Mouse (Mus musculus): ENCODE measurements around the gene Dcun1d2. TPM values are rescaled to one million over a fixed set of nuclear protein-coding genes. Genes with fewer than 3 reads are reported as not detected.
A peak's percentile ranks its signal among the peaks of the same experiment; 100 is the strongest.

Gene Dcun1d2
- polyA plus RNA-seq, 1 experiment from 2014 or later, result 35.5 TPM

DNA sequence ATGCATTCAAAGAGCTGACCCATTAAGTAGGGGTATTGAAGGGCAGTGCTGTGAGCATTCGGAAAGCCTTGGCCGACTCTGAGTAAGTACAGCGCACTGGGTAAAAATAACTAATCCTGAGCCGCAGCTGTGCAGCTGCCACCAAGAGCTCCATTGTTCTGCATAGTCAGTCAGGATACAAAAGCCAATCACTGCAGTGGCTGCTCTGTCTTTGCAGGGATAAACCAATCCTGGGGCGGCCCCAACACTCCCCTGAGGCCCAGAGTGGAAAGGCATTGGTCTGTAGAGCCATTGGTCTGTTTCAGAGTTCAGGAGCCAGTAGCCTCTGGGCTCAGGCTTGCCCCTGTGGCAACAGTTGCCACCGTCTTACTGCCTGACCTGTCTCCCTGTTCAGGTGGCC is 61.6 kb downstream of the Dcun1d2 start:
- ATAC-seq (ENCODE audit: low FRiP score, low TSS enrichment) (peak; percentile 67; the same call in 1 of the 2 replicates), DNase-seq (peak; percentile 65)
- 10% methylated on average over 6 of the region's 6 CpGs for WGBS
- Histone ChIP-seq H3K27ac (replicated peaks; ENCODE audit: low read depth, low read length) (no peak overlapping the region), H3K36me3 (ENCODE audit: control insufficient read depth, insufficient read depth, low read length) (no peaks in the 10 kb centered on the region), H3K9me3 (ENCODE audit: control insufficient read depth, low read length) (no peaks in the 10 kb centered on the region), H3K4me1 (ENCODE audit: control insufficient read depth, insufficient read depth, low read length) (0 out of 2 replicates have a peak, but pooled peaks cover 8% of the 10 kb centered on the region), H3K4me2 (ENCODE audit: low read length) (no peak overlapping the region), H3K9ac (replicated peaks; ENCODE audit: low read length) (no peak overlapping the region), H3K4me3 (replicated peaks; ENCODE audit: low read depth, low read length) (no peak overlapping the region), H3K27me3 (ENCODE audit: control insufficient read depth, insufficient read depth, low read length) (no peaks in the 10 kb centered on the region)

GRCm38 (mm10) chr8:13224426-13224825 is 63.5 kb downstream of the Dcun1d2 start:
- Histone ChIP-seq H3K4me3 (replicated peaks; ENCODE audit: low read depth, low read length) (no peak overlapping the region), H3K36me3 (ENCODE audit: control insufficient read depth, insufficient read depth, low read length) (no peaks in the 10 kb centered on the region), H3K9ac (replicated peaks; ENCODE audit: low read length) (no peak overlapping the region), H3K4me2 (ENCODE audit: low read length) (no peak overlapping the region), H3K9me3 (ENCODE audit: control insufficient read depth, low read length) (no peaks in the 10 kb centered on the region), H3K27ac (replicated peaks; ENCODE audit: low read depth, low read length) (no peak overlapping the region), H3K4me1 (ENCODE audit: control insufficient read depth, insufficient read depth, low read length) (0 out of 2 replicates have a peak, but pooled peaks cover 8% of the 10 kb centered on the region), H3K27me3 (ENCODE audit: control insufficient read depth, insufficient read depth, low read length) (no peaks in the 10 kb centered on the region)
- no peak for DNase-seq
- 85% methylated on average over 9 of the region's 9 CpGs for WGBS
- ATAC-seq (ENCODE audit: low FRiP score, low TSS enrichment), result no peak

DNA sequence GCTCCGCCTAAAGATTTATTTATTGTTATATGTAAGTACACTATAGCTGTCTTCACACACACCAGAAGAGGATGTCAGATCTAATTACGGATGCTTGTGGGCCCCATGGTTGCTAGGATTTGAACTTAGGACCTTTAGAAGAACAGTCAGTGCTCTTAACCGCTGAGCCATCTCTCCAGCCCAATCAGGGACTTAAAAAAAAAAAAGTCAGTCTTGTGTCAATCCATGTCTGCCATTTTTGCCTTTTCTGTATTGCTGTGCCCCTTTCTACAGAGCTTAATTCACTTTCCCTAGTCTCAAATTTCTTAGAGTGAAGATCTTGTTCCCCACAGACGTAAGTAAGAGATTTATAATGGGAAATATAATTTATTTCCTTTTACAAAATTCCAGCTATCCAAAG is 69.5 kb downstream of the Dcun1d2 start:
- WGBS, result 87% methylated on average over 4 of the region's 4 CpGs
- no peak for DNase-seq
- no peak overlapping the region for H3K4me3 ChIP-seq (replicated peaks; ENCODE audit: low read depth, low read length)
- no peaks in the 10 kb centered on the region for H3K27me3 ChIP-seq (ENCODE audit: control insufficient read depth, insufficient read depth, low read length)
- no peaks in the 10 kb centered on the region for H3K36me3 ChIP-seq (ENCODE audit: control insufficient read depth, insufficient read depth, low read length)
- ATAC-seq (ENCODE audit: low FRiP score, low TSS enrichment), result no peak
- H3K4me2 ChIP-seq (ENCODE audit: low read length), result no peak overlapping the region
- no peak overlapping the region for H3K27ac ChIP-seq (replicated peaks; ENCODE audit: low read depth, low read length)
- H3K9me3 ChIP-seq (ENCODE audit: control insufficient read depth, low read length), result no peaks in the 10 kb centered on the region
- H3K9ac ChIP-seq (replicated peaks; ENCODE audit: low read length), result no peak overlapping the region
- no peaks in the 10 kb centered on the region for H3K4me1 ChIP-seq (ENCODE audit: control insufficient read depth, insufficient read depth, low read length)

GRCm38 (mm10) chr8:13217986-13218385 is 69.9 kb downstream of the Dcun1d2 start:
- DNase-seq (no peak), ATAC-seq (ENCODE audit: low FRiP score, low TSS enrichment) (no peak)
- Histone ChIP-seq H3K4me1 (ENCODE audit: control insufficient read depth, insufficient read depth, low read length) (no peaks in the 10 kb centered on the region), H3K9ac (replicated peaks; ENCODE audit: low read length) (no peak overlapping the region), H3K9me3 (ENCODE audit: control insufficient read depth, low read length) (no peaks in the 10 kb centered on the region), H3K27me3 (ENCODE audit: control insufficient read depth, insufficient read depth, low read length) (no peaks in the 10 kb centered on the region), H3K4me2 (ENCODE audit: low read length) (no peak overlapping the region), H3K36me3 (ENCODE audit: control insufficient read depth, insufficient read depth, low read length) (no peaks in the 10 kb centered on the region), H3K27ac (replicated peaks; ENCODE audit: low read depth, low read length) (no peak overlapping the region), H3K4me3 (replicated peaks; ENCODE audit: low read depth, low read length) (no peak overlapping the region)

DNA sequence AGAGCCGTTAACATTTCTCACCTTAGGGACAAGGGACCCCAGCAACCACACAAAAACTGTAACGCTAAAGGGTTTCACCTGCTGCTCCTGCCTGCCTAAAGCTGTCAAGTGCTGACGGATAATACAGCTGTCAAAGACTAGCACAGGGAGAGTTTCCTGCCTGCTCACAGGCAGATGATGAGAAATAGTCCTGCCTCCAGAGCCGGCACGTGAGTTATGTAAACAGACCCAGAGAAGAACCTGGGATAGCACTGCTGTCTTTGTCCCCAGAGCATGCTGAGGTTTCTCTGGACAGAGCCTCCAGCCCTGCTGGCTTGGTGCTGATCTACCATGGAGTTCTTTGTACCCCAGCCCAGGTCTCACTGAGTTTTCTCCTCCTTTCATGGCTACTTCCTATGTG is 70.8 kb downstream of the Dcun1d2 start:
- Histone ChIP-seq H3K4me2 (ENCODE audit: low read length) (no peak overlapping the region), H3K36me3 (ENCODE audit: control insufficient read depth, insufficient read depth, low read length) (no peaks in the 10 kb centered on the region), H3K27me3 (ENCODE audit: control insufficient read depth, insufficient read depth, low read length) (no peaks in the 10 kb centered on the region), H3K4me1 (ENCODE audit: control insufficient read depth, insufficient read depth, low read length) (no peaks in the 10 kb centered on the region), H3K4me3 (replicated peaks; ENCODE audit: low read depth, low read length) (no peak overlapping the region), H3K9me3 (ENCODE audit: control insufficient read depth, low read length) (no peaks in the 10 kb centered on the region), H3K27ac (replicated peaks; ENCODE audit: low read depth, low read length) (no peak overlapping the region), H3K9ac (replicated peaks; ENCODE audit: low read length) (no peak overlapping the region)
- ATAC-seq (ENCODE audit: low FRiP score, low TSS enrichment), result no peak
- no peak for DNase-seq
- WGBS, result 68% methylated on average over 5 of the region's 5 CpGs

DNA sequence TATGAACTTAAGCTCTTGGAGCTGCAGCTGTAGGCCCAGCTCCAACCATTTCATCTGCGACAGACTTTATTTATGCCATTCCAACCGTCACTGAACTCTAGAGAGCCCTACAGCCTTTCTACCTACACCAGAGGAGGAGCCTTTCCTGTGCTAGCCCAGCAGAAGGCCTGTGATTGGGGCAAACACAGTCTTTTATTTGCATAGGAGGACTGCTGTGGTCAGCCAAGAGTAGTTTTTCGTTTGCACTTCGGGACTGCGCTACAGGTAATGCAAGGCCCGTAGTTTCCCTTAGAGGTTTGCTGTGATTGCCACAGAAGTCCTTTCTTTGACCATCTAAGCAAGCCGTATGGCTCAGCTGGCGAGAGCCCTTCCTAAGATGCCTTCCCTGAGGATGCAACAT is 71.5 kb downstream of the Dcun1d2 start:
- Histone ChIP-seq H3K36me3 (ENCODE audit: control insufficient read depth, insufficient read depth, low read length) (no peaks in the 10 kb centered on the region), H3K27me3 (ENCODE audit: control insufficient read depth, insufficient read depth, low read length) (no peaks in the 10 kb centered on the region), H3K4me1 (ENCODE audit: control insufficient read depth, insufficient read depth, low read length) (no peaks in the 10 kb centered on the region), H3K4me3 (replicated peaks; ENCODE audit: low read depth, low read length) (no peak overlapping the region), H3K9me3 (ENCODE audit: control insufficient read depth, low read length) (no peaks in the 10 kb centered on the region), H3K27ac (replicated peaks; ENCODE audit: low read depth, low read length) (0 out of 2 replicates have a peak overlapping the region, but pooled peaks have one; percentile 6), H3K4me2 (ENCODE audit: low read length) (no peak overlapping the region), H3K9ac (replicated peaks; ENCODE audit: low read length) (no peak overlapping the region)
- WGBS, result 78% methylated on average over 8 of the region's 8 CpGs
- DNase-seq (no peak), ATAC-seq (ENCODE audit: low FRiP score, low TSS enrichment) (no peak)

DNA sequence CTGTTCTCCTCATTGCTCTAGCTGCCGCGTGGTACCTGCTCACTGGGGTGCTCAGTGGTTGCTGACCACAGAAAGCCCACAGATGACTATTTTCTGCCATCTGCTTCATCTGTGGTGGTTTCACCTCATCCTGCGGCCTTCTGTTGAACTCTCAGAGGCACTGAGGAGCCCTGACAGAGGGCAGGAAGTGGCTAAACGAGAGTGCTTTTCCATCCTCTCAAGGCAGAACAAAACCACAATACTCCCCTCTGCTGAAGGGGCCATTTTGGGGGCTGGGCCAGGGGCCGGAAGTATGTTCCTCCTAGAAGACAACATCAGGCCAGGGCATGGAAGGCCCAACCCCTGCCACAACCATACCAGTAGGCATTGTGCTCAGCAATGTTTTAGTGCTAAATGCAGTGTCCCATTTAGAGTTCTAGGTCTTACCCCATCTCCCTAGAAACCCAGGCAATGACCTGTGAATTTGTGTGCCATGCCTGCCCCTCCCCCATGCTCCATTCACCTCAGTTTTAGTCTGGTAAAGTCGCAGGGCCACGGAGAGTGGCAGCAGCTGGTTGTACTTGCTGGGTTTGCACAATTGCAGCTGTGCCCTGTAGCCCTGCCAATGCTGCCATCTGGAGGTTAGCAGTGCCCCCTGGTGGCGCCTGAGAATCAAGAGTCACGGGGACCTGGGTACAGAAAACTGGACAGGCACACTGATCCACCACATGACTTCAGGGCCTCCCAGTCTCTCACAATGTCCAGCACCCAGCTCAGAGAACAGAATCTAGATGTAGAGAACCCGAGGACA is 74.3 kb downstream of the Dcun1d2 start:
- ATAC-seq (ENCODE audit: low FRiP score, low TSS enrichment) (peak; percentile 76; the same call in 1 of the 2 replicates), DNase-seq (peak; percentile 91)
- Histone ChIP-seq H3K9me3 (ENCODE audit: control insufficient read depth, low read length) (no peaks in the 10 kb centered on the region), H3K4me1 (ENCODE audit: control insufficient read depth, insufficient read depth, low read length) (no peaks in the 10 kb centered on the region), H3K27me3 (ENCODE audit: control insufficient read depth, insufficient read depth, low read length) (no peaks in the 10 kb centered on the region), H3K36me3 (ENCODE audit: control insufficient read depth, insufficient read depth, low read length) (no peaks in the 10 kb centered on the region), H3K27ac (replicated peaks; ENCODE audit: low read depth, low read length) (no peak overlapping the region), H3K4me3 (replicated peaks; ENCODE audit: low read depth, low read length) (no peak overlapping the region), H3K9ac (replicated peaks; ENCODE audit: low read length) (no peak overlapping the region), H3K4me2 (ENCODE audit: low read length) (peak overlapping the region; percentile 41)
- WGBS, result 29% methylated on average over 10 of the region's 10 CpGs

DNA sequence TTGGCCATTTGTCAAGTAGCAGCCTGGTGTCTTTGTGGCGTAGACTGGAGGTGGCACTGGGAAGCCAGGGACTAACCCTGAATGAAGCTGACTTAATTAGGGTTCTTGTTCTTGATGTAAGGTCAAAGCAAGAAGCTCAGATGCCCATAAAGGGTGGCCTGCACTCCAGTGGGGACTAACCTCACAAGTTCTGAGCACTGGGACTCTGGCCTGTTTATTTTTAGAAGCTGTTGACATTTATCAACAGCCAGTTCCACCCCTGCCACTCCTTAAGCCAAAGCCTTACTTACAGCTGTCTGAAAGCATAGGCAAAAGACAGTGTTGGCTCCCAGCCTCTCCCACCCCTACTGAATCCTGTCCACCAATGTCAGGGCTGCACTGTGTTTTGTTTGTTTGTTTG is 78.2 kb downstream of the Dcun1d2 start:
- Histone ChIP-seq H3K27ac (replicated peaks; ENCODE audit: low read depth, low read length) (no peak overlapping the region), H3K4me3 (replicated peaks; ENCODE audit: low read depth, low read length) (no peak overlapping the region), H3K4me1 (ENCODE audit: control insufficient read depth, insufficient read depth, low read length) (no peaks in the 10 kb centered on the region), H3K9ac (replicated peaks; ENCODE audit: low read length) (no peak overlapping the region), H3K27me3 (ENCODE audit: control insufficient read depth, insufficient read depth, low read length) (no peaks in the 10 kb centered on the region), H3K4me2 (ENCODE audit: low read length) (no peak overlapping the region), H3K36me3 (ENCODE audit: control insufficient read depth, insufficient read depth, low read length) (no peaks in the 10 kb centered on the region), H3K9me3 (ENCODE audit: control insufficient read depth, low read length) (no peaks in the 10 kb centered on the region)
- 60% methylated on average over 1 of the region's 1 CpGs for WGBS
- DNase-seq, result no peak
- ATAC-seq (ENCODE audit: low FRiP score, low TSS enrichment), result no peak

DNA sequence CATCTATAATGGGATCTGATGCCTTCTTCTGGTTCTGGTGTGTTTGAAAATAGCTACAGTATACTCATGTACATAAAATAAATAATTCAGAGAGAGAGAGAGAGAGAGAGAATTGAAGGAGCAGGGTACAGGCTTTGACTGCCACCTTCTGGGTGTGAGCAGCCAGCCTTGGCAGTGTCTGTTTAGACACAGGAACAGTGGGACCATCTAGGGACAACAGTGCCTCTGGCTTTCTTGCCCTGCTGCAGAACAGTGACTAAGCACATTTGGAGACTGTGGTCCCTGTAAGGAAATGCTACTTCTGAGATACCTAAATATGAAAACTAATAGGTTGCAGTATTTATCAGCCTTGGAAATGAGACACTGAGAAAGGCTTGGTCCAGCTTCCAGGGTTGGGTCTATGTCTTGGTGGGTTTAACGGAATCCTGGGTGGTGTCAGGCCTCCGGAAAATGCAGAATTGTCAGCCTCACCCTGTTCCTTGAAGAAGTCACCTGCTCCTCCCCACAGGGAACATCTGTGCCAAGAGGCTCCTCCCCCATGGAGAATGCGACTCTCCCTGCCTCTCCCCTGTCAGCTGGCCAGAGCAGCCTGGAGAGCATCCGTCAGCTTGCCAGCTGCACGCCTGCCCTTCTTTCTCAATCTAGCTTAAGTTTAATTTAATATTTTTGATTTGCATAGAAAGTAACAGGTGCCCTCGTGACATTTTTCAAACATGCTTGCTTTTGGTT is 79.1 kb downstream of the Dcun1d2 start:
- no peak for ATAC-seq (ENCODE audit: low FRiP score, low TSS enrichment)
- no peaks in the 10 kb centered on the region for H3K36me3 ChIP-seq (ENCODE audit: control insufficient read depth, insufficient read depth, low read length)
- no peak overlapping the region for H3K4me2 ChIP-seq (ENCODE audit: low read length)
- H3K9ac ChIP-seq (replicated peaks; ENCODE audit: low read length), result no peak overlapping the region
- no peak for DNase-seq
- no peak overlapping the region for H3K4me3 ChIP-seq (replicated peaks; ENCODE audit: low read depth, low read length)
- H3K27me3 ChIP-seq (ENCODE audit: control insufficient read depth, insufficient read depth, low read length), result no peaks in the 10 kb centered on the region
- no peaks in the 10 kb centered on the region for H3K9me3 ChIP-seq (ENCODE audit: control insufficient read depth, low read length)
- no peaks in the 10 kb centered on the region for H3K4me1 ChIP-seq (ENCODE audit: control insufficient read depth, insufficient read depth, low read length)
- 49% methylated on average over 6 of the region's 6 CpGs for WGBS
- H3K27ac ChIP-seq (replicated peaks; ENCODE audit: low read depth, low read length), result no peak overlapping the region
